Mouse (Mus musculus) adrenal gland (tissue): ENCODE measurements around the gene Cyfip2.

Experiments
- intact Hi-C: fragments of 180-260 bp; cut with DNase I; formaldehyde crosslinking; loops from one replicate; pipeline ENCODE4 v1.15.1; 2025

Cyfip2 gene

GRCm38 (mm10) chr11:46309111-46309741, 3.4 kb downstream of the Cyfip2 start:
- intact Hi-C loops = no loop called here

GRCm38 (mm10) chr11:46308271-46308974, 4.2 kb downstream of the Cyfip2 start:
- intact Hi-C loops = no loop called here

GRCm38 (mm10) chr11:46307768-46308167, 4.9 kb downstream of the Cyfip2 start:
- intact Hi-C loops = no loop called here

- intact Hi-C loops = no loop called here
Measured at GRCm38 (mm10) chr11:46306776-46307175, 5.9 kb downstream of the Cyfip2 start.

GRCm38 (mm10) chr11:46305881-46306520, 6.7 kb downstream of the Cyfip2 start:
- intact Hi-C loops = no loop called here

GRCm38 (mm10) chr11:46304864-46305710, 7.6 kb downstream of the Cyfip2 start:
- intact Hi-C loops = no loop called here

- intact Hi-C loops = no loop called here
Measured at GRCm38 (mm10) chr11:46304093-46304492, 8.6 kb downstream of the Cyfip2 start.

- intact Hi-C loops = no loop called here
Measured at GRCm38 (mm10) chr11:46302471-46302870, 10.2 kb downstream of the Cyfip2 start.

- intact Hi-C loops = no loop called here
Measured at GRCm38 (mm10) chr11:46301579-46302248, 10.9 kb downstream of the Cyfip2 start.

- intact Hi-C loops = no loop called here
Measured at GRCm38 (mm10) chr11:46299901-46300300, 12.8 kb downstream of the Cyfip2 start.

- intact Hi-C loops = no loop called here
Measured at GRCm38 (mm10) chr11:46298889-46299785, 13.5 kb downstream of the Cyfip2 start.

GRCm38 (mm10) chr11:46294390-46294789, 18.3 kb downstream of the Cyfip2 start:
- intact Hi-C loops = no loop called here

- intact Hi-C loops = no loop called here
Measured at GRCm38 (mm10) chr11:46293491-46293890, 19.2 kb downstream of the Cyfip2 start.

GRCm38 (mm10) chr11:46290988-46291405, 21.7 kb downstream of the Cyfip2 start:
- intact Hi-C loops = no loop called here

- intact Hi-C loops = no loop called here
Measured at GRCm38 (mm10) chr11:46289561-46289960, 23.1 kb downstream of the Cyfip2 start.

GRCm38 (mm10) chr11:46289022-46289421, 23.6 kb downstream of the Cyfip2 start:
- intact Hi-C loops = no loop called here

- intact Hi-C loops = no loop called here
Measured at GRCm38 (mm10) chr11:46288091-46288490, 24.6 kb downstream of the Cyfip2 start.

GRCm38 (mm10) chr11:46286803-46287202, 25.9 kb downstream of the Cyfip2 start:
- intact Hi-C loops = no loop called here

GRCm38 (mm10) chr11:46283800-46284199, 28.9 kb downstream of the Cyfip2 start:
- intact Hi-C loops = no loop called here

GRCm38 (mm10) chr11:46282612-46283011, 30.0 kb downstream of the Cyfip2 start:
- intact Hi-C loops = no loop called here
